Mouse (Mus musculus) embryonic facial prominence, embryonic 10.5 days (tissue): ENCODE measurements around the gene Ctnnd2. TPM values are rescaled to one million over a fixed set of nuclear protein-coding genes. Genes with fewer than 3 reads are reported as not detected.
A peak's percentile ranks its signal among the peaks of the same experiment; 100 is the strongest.

Experiments
- DNase-seq: peaks from one replicate; pipeline ENCODE4 v3.0.0-alpha.2; 2017; ENCODE audit warnings: low spot score
- H3K27ac ChIP-seq: fragments of 300-500 bp; sonication (generic); replicated peaks from 2 replicates; pipeline ENCODE4 v1.5.1; 2016; ENCODE audit warnings: mild to moderate bottlenecking
- H3K27me3 ChIP-seq: fragments of 300-500 bp; sonication (generic); replicated peaks from 2 replicates; pipeline ENCODE4 v1.6.1; 2016; ENCODE audit warnings: low read depth, mild to moderate bottlenecking; ENCODE audit not compliant: poor library complexity, severe bottlenecking
- H3K36me3 ChIP-seq: fragments of 300-500 bp; sonication (generic); replicated peaks from 2 replicates; pipeline ENCODE4 v1.6.1; 2016; ENCODE audit warnings: mild to moderate bottlenecking, moderate library complexity
- H3K4me1 ChIP-seq: fragments of 300-500 bp; sonication (generic); 2 replicates; pipeline ENCODE4 v1.6.1; 2016
- H3K4me3 ChIP-seq: fragments of 300-500 bp; sonication (generic); 2 replicates; pipeline ENCODE4 v1.5.1; 2016; ENCODE audit warnings: mild to moderate bottlenecking, moderate library complexity
- H3K9me3 ChIP-seq: fragments of 300-500 bp; sonication (generic); 2 replicates; pipeline ENCODE4 v1.6.1; 2016; ENCODE audit warnings: mild to moderate bottlenecking
- WGBS: fragments of 180-500 bp; shearing (Covaris S2); methylation state at CpG from one replicate; pipeline ENCODE4 v1.1.7; 2016; 5-methylcytosine and 5-hydroxymethylcytosine counted together
- polyA plus RNA-seq: library from polyadenylated mRNA; unstranded; fragments of >200 nt; fragmentation: Nextera tagmentation; extraction: Ambion mirVana; gene quantifications from 2 replicates; pipeline ENCODE4 v1.2.1, GENCODE M21; 2016

Gene Ctnnd2
- polyA plus RNA-seq, 1 experiment from 2014 or later: 13.3 TPM

DNA sequence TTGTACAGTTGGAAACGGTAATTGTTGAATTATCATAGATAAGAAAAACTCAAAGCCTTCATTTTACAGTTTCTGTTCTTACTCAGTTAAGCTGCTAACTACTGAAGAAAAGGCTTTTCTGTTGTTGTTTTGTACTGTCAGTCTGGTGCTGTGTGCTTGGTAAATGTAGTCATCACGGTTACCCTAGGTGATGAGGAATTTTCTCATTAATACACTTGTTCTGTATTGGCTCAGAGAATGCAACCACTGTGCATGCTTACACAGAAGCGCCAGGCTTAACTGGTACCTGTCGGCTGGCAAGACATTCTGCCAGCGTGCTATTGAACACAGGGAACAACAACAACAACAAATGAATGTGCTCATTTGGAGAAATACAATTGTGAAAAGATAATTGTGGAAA, 103.3 kb downstream of the Ctnnd2 start:
- WGBS: 85% methylated on average over 5 of the region's 5 CpGs
- Histone ChIP-seq H3K27me3 (no peaks in the 10 kb centered on the region), H3K4me1 (no peaks in the 10 kb centered on the region), H3K36me3 (no peaks in the 10 kb centered on the region), H3K27ac (no peak overlapping the region), H3K4me3 (no peak overlapping the region), H3K9me3 (no peaks in the 10 kb centered on the region)
- no peak for DNase-seq

DNA sequence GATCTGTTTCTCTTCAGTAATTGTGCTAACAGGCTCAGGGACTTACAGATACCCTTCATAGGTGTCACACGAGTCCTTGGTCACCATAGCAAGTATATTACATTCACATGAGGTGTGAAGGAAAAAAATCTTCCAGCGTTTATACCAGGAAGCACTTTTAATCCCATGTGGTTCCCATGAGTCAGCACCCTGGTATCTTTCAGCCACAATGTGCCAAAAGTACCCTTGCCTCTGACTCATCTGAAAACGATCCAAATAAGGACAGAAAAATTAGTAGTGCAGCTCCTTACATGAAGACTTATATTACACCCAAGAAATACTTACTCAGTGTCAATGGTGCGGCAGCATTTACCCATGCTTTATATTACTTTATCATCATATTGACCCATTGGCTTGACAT, 104.3 kb downstream of the Ctnnd2 start:
- no peaks in the 10 kb centered on the region for H3K4me1 ChIP-seq
- no peak overlapping the region for H3K4me3 ChIP-seq
- no peak overlapping the region for H3K27ac ChIP-seq
- WGBS: 85% methylated on average over 4 of the region's 4 CpGs
- H3K36me3 ChIP-seq: no peaks in the 10 kb centered on the region
- no peaks in the 10 kb centered on the region for H3K9me3 ChIP-seq
- H3K27me3 ChIP-seq: no peaks in the 10 kb centered on the region
- no peak for DNase-seq

DNA sequence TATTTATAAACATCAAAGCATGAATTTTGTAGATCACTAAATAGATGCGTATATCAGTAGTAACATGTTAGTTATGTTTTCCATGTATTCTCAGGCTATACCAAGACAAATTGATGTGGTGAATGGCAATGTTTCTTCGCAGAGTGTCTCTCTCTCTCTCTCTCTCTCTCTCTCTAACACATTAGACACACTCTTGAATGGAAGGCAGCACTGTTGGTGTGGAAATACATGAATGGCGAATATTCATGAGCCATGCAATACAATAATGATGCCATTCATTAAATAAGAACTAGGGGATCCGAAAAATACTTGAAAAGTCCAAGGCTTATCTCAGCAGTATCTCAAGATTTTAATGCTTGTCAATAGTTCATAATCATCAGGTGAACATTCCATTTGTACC, 106.2 kb downstream of the Ctnnd2 start:
- WGBS: 88% methylated on average over 4 of the region's 4 CpGs
- Histone ChIP-seq H3K27me3 (no peaks in the 10 kb centered on the region), H3K4me1 (no peaks in the 10 kb centered on the region)

DNA sequence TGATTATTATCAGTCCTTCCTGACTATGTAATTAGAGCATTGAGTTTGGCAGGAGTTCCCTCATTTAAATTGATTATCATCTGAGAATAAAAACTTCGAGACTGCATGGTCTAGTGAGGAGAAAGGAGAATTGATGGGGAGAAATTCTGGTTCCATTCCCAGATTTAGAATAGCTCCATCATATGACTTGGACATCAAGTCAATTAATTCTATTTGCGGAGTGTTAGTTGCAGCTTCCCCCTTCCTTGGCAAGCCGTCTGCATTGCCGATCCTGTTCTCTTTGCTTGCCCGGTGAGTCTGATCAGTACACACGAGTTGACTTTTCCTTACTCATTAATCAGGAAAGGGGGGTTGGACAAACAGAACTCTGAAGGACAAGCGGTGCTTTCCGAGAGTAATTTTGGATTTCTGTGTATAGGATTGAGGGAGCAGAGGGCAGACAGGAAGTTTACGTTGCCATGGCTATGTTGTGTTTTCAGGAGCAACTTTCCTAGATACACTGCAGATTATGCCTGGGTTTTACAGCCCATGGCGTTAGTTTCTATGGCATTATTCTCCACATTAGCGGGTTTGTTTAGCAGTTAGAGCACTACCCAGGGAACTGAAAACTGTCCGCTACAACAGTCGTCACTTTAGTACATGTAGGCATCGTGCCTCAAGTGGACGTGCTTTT, 113.3 kb downstream of the Ctnnd2 start:
- WGBS: 85% methylated on average over 15 of the region's 15 CpGs
- H3K27me3 ChIP-seq: no peaks in the 10 kb centered on the region
- no peak for DNase-seq
- H3K27ac ChIP-seq: no peak overlapping the region
- H3K36me3 ChIP-seq: no peaks in the 10 kb centered on the region
- no peaks in the 10 kb centered on the region for H3K4me1 ChIP-seq
- no peaks in the 10 kb centered on the region for H3K9me3 ChIP-seq
- no peak overlapping the region for H3K4me3 ChIP-seq

More for the DNA sequence above, 106.2 kb downstream of the Ctnnd2 start:
- Histone ChIP-seq H3K4me3 (no peak overlapping the region), H3K27ac (no peak overlapping the region), H3K36me3 (no peaks in the 10 kb centered on the region), H3K9me3 (no peaks in the 10 kb centered on the region)
- no peak for DNase-seq

DNA sequence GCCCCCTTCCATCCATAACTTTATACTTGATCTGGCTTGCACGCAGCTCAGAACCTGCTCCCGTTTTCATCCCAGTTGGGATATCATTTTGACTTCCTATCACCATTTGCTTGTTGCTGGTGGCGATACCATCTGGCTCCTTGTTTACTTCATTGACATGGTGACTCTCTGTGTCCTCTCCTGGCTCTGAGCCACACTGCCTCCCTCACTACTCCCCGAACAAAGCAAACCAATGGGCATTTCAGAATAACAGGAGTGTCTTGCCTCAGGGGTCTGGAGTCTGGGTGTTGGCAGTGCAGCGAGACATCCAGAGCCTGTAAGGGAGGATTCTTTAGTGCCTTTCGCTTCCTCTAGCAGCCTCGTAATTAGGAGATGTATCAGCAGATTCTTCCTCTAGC, 113.9 kb downstream of the Ctnnd2 start:
- Histone ChIP-seq H3K4me1 (no peaks in the 10 kb centered on the region), H3K4me3 (no peak overlapping the region), H3K36me3 (no peaks in the 10 kb centered on the region), H3K27ac (no peak overlapping the region), H3K27me3 (no peaks in the 10 kb centered on the region), H3K9me3 (no peaks in the 10 kb centered on the region)
- DNase-seq: no peak
- WGBS: 81% methylated on average over 7 of the region's 7 CpGs

DNA sequence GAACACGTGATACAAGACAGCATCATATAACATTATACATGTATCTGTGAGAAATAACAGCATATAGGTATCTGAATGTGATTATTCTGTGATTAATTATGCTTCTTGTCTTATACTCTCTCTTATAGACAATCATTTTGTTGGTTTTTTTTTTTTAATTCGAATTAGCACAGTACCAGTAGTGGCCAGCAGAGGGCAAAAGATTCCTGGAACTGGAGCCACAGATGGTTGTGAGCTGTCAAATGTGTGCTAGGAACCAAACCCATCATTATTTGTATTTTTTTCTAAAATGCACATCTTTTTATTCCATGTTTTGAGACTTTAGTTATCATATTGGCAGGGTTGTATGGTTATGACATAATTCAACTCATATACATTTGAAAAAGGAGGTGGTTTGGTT, 130.4 kb downstream of the Ctnnd2 start:
- Histone ChIP-seq H3K27ac (no peak overlapping the region), H3K9me3 (0 out of 2 replicates have a peak, but pooled peaks cover 2% of the 10 kb centered on the region), H3K36me3 (no peaks in the 10 kb centered on the region), H3K4me3 (no peak overlapping the region), H3K27me3 (no peaks in the 10 kb centered on the region), H3K4me1 (no peaks in the 10 kb centered on the region)
- 68% methylated on average over 2 of the region's 2 CpGs for WGBS
- DNase-seq: no peak

DNA sequence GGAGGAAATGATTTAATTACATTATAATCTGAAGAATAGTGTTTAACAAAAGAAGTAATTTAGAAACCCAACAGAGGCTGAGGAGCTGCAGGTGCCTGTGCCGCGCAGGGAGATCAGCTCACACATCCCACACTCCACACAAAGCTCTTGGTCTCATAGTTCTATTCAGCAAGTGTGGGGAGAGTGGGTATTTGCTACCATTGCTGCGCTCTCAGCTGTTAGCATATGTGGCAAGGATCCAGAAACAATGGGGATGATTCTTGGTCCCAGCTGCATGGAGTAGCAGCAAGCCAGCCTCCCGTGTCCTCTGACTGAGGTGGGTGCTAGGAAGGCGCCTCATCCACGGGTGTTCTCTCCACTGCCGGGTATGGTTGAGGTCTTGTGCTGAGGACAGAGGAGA, 134.0 kb downstream of the Ctnnd2 start:
- DNase-seq: no peak
- Histone ChIP-seq H3K36me3 (no peaks in the 10 kb centered on the region), H3K27ac (no peak overlapping the region), H3K4me3 (no peak overlapping the region), H3K4me1 (no peaks in the 10 kb centered on the region), H3K9me3 (0 out of 2 replicates have a peak, but pooled peaks cover 2% of the 10 kb centered on the region), H3K27me3 (no peaks in the 10 kb centered on the region)
- 92% methylated on average over 7 of the region's 7 CpGs for WGBS

DNA sequence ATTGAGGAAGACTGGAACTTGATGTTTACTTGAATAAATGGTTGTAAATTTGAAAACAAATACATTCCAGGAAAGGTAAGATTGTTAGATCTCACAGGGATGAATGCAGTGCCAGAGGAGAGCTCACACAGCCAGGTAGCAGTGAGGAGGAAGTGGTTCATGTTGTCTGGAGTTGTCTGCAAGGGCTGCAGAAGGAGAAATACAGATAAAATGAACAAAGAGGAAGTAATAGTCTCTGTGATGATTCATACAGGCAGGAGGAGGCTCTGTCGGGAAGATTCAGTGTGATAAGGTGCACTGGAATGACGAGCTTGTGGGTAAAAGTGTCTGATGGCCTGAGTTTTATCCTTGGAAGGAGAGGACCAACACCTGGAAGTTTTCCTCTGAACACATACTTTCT, 150.2 kb downstream of the Ctnnd2 start:
- H3K9me3 ChIP-seq: no peaks in the 10 kb centered on the region
- H3K27ac ChIP-seq: no peak overlapping the region
- no peaks in the 10 kb centered on the region for H3K4me1 ChIP-seq
- no peak overlapping the region for H3K4me3 ChIP-seq
- H3K27me3 ChIP-seq: no peaks in the 10 kb centered on the region
- DNase-seq: no peak
- H3K36me3 ChIP-seq: no peaks in the 10 kb centered on the region
- 85% methylated on average over 2 of the region's 2 CpGs for WGBS

DNA sequence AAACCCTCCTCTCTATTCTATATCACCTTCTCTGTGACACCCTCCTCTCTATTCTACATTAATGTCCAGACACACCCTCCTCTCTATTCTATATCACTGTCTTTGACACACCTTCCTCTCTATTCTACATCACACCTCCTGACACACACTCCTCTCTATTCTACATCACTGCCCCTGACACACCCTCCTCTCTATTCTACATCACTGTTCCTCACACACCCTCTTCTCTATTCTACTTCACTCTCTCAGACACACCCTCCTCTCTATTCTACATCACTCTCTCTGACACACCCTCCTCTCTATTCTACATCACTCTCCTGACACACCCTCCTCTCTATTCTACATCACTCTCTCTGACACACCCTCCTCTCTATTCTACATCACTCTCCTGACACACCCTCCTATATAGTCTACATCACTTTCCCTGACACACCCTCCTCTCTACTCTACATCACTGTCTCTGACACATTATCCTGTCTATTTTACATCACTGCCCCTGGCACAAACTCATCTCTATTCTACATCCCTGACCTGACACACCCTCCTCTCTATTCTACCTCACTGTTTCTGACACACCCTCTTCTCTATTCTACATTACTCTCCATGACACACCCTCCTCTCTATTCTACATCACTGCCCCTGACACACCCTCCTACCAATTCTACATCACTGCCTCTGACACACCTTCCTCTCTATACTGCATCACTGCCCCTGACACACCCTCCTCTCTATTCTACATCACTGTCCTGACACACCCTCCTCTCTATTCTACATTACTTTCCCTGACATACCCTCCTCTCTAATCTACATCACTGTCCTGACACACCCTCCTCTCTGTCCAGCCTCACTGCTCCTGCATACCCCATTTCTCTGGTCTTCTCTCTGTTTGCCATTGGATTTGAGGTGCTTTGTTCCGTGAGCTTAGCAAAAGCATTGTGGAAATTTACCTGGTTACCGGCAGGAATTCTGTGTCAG, 161.2 kb downstream of the Ctnnd2 start:
- H3K27ac ChIP-seq: no peak overlapping the region
- no peaks in the 10 kb centered on the region for H3K27me3 ChIP-seq
- no peak for DNase-seq
- H3K9me3 ChIP-seq: no peaks in the 10 kb centered on the region
- H3K4me1 ChIP-seq: 0 out of 2 replicates have a peak, but pooled peaks cover 2% of the 10 kb centered on the region
- no peaks in the 10 kb centered on the region for H3K36me3 ChIP-seq
- WGBS: 71% methylated on average over 2 of the region's 2 CpGs
- no peak overlapping the region for H3K4me3 ChIP-seq

DNA sequence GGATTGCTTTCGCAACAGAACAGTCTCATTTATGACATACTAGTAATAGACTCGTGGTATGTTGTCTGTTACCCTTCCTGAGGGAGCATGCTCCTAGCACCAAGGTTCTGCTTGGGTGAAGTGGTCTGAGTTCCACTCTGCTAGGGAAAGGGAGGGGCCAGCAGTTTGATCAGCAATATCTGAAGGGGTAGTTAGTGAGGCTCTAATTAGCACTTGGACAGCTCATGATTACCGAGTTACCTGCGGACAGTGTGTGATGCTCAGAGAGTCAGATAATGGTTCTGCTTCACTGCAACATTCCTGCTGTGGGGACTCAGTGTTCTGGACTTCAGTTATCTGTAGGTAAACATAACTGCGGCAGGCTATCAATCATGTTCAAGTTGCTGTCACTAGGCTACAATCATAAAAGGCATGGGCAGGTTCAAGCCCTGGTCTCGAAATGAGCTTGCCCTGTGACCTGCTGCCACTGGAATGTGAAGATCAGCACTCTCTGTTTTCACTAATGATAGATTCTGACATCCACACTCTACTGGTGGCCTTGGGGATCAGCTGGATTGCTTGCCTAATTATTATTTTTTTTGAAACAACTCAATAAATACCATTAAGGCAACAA, 166.3 kb downstream of the Ctnnd2 start:
- H3K27me3 ChIP-seq: no peaks in the 10 kb centered on the region
- WGBS: 71% methylated on average over 6 of the region's 6 CpGs
- 0 out of 2 replicates have a peak, but pooled peaks cover 6% of the 10 kb centered on the region for H3K4me1 ChIP-seq
- H3K4me3 ChIP-seq: no peak overlapping the region
- peak; percentile 26 for DNase-seq
- H3K27ac ChIP-seq: no peak overlapping the region
- H3K36me3 ChIP-seq: no peaks in the 10 kb centered on the region
- H3K9me3 ChIP-seq: no peaks in the 10 kb centered on the region

DNA sequence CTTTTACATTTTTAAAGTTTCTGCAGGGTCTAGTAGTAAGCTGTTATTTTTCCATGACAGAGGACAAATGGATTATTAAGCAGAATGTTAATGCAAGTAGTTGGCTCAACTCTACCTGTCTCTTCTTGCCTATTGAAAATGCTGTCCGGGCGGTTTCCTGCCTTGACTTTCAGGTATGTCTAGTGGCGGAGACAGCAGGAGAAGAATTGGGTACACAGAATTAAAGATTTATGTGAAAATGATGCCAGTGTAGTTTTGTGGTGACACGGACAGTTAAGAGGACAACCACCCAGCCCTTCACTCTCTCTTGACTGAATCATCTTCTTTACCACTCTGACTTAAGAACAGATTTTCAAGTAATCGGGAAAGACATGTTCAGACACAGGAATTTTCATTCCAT, 173.4 kb downstream of the Ctnnd2 start:
- Histone ChIP-seq H3K4me1 (no peaks in the 10 kb centered on the region), H3K36me3 (no peaks in the 10 kb centered on the region), H3K9me3 (no peaks in the 10 kb centered on the region), H3K27me3 (no peaks in the 10 kb centered on the region), H3K27ac (no peak overlapping the region), H3K4me3 (no peak overlapping the region)
- DNase-seq: no peak
- WGBS: 90% methylated on average over 5 of the region's 5 CpGs

DNA sequence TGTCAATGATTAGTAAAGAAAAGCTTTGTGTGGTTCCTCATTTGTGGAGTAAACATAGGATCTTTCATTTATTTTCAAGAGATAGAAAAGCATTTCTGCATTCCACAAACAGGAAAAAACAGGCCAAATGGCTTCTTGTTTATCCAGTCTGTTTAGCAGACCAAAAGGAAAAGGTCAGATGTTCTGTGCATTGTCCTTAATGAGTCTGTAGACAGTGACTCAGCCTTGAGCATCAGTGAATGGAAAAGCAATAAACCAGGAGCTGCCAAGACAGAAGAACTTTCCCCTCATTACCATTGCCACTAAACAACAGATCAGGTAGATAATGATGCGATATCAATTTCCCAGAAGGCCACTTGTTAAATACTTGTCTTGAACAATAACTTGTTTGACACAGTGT, 192.1 kb downstream of the Ctnnd2 start:
- Histone ChIP-seq H3K4me1 (peaks cover 4% of the 10 kb centered on the region; the same call in 1 of the 2 replicates), H3K27ac (no peak overlapping the region), H3K27me3 (no peaks in the 10 kb centered on the region), H3K36me3 (no peaks in the 10 kb centered on the region), H3K9me3 (no peaks in the 10 kb centered on the region), H3K4me3 (no peak overlapping the region)
- no peak for DNase-seq
- WGBS: 87% methylated on average over 1 of the region's 1 CpGs
